Mouse (Mus musculus) ES-E14 (cell line): ENCODE results near the gene Zfp385a. TPM values are rescaled to one million over a fixed set of nuclear protein-coding genes. Genes with fewer than 3 reads are reported as not detected.

Experiments used
- DNase-seq: peaks from one replicate; pipeline ENCODE4 v3.0.0-alpha.2; 2013; ENCODE audit warnings: low read depth, low spot score
- H3K27ac ChIP-seq: 2 replicates; pipeline ENCODE4 v1.5.1; 2012; ENCODE audit warnings: low read depth, mild to moderate bottlenecking, low read length, moderate library complexity, mixed read lengths; ENCODE audit not compliant: poor library complexity, insufficient read depth, severe bottlenecking
- H3K36me3 ChIP-seq: 2 replicates; pipeline ENCODE4 v1.6.1; 2012; ENCODE audit warnings: mild to moderate bottlenecking, low read length, moderate library complexity, mixed read lengths; ENCODE audit not compliant: control insufficient read depth, poor library complexity, insufficient read depth, severe bottlenecking
- H3K4me1 ChIP-seq, 2 experiments: fragments of 150-350 bp in 1 of 2; sonication (generic) in 1 of 2; 2 replicates each; pipeline ENCODE4 v1.6.1; 2012; ENCODE audit warnings: low read length in 2 of 2, mild to moderate bottlenecking in 1 of 2, mixed read lengths in 1 of 2; ENCODE audit not compliant: control insufficient read depth in 2 of 2, insufficient read depth in 2 of 2, poor library complexity in 1 of 2
- H3K4me3 ChIP-seq, 2 experiments: fragments of 150-350 bp in 1 of 2; sonication (generic) in 1 of 2; 2 replicates each; pipeline ENCODE4 v1.5.1; 2012; ENCODE audit warnings: low read length in 2 of 2, low read depth in 1 of 2, mild to moderate bottlenecking in 1 of 2, mixed read lengths in 1 of 2; ENCODE audit not compliant: insufficient read depth in 1 of 2, poor library complexity in 1 of 2, severe bottlenecking in 1 of 2
- H3K9ac ChIP-seq: 2 replicates; pipeline ENCODE4 v1.6.1; 2012; ENCODE audit warnings: low read depth, mild to moderate bottlenecking, low read length, mixed read lengths; ENCODE audit not compliant: poor library complexity, insufficient read depth, severe bottlenecking
- H3K9me3 ChIP-seq: fragments of 150-350 bp; sonication (generic); 2 replicates; pipeline ENCODE4 v1.6.1; 2012; ENCODE audit warnings: low read depth, mild to moderate bottlenecking, low read length; ENCODE audit not compliant: control insufficient read depth, insufficient read depth
- CHD2 ChIP-seq: IDR thresholded peaks from 2 replicates; pipeline ENCODE4 v1.6.1; 2014; ENCODE audit warnings: mild to moderate bottlenecking, low read depth, low read length, inconsistent platforms
- HCFC1 ChIP-seq: IDR thresholded peaks from 2 replicates; pipeline ENCODE4 v1.6.1; 2012; ENCODE audit warnings: low read length, inconsistent platforms, borderline replicate concordance; ENCODE audit not compliant: insufficient read depth
- MAFK ChIP-seq: IDR thresholded peaks from 2 replicates; pipeline ENCODE4 v1.6.1; 2014; ENCODE audit warnings: mild to moderate bottlenecking, low read depth, low read length, inconsistent platforms; ENCODE audit not compliant: insufficient read depth
- ZC3H11A ChIP-seq: IDR thresholded peaks from 2 replicates; pipeline ENCODE4 v1.6.1; 2012; ENCODE audit warnings: low read depth, mild to moderate bottlenecking, inconsistent platforms, low read length, borderline replicate concordance
- ZNF384 ChIP-seq: IDR thresholded peaks from 2 replicates; pipeline ENCODE4 v1.6.1; 2012; ENCODE audit warnings: low read depth, low read length, inconsistent platforms
- in situ Hi-C, 2 experiments: fragments of 600-800 bp; cut with MboI; formaldehyde crosslinking; loops; one replicate each; pipeline ENCODE4 v1.15.1; 2025; ENCODE audit warnings: low sequenced_read_pairs in 2 of 2, inconsistent platforms in 1 of 2; ENCODE audit not compliant: unreplicated experiment in 2 of 2
- total RNA-seq: library from RNA; depleted of rRNA; stranded (reverse); fragments of 300-350 nt; gene quantifications from 2 replicates; pipeline ENCODE4 v1.2.3, GENCODE M21; 2012

Gene Zfp385a
- total RNA-seq, 1 experiment = 5.9 TPM

DNA sequence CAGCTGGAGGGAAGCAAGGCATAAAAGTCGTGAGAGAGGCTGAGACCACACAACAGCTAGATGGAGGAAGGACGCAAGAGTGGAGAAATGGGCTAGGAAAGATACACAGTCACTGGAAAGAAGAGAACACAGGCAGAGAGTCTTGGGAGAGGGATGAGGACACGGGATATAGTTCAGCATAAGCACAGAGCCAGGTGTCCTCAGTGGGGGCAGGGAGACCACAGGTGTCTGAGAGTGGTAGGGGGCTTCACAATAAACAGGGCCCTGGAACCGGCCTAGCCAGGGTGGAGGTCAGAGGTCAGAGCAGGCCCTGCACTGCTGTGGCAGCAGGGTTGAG is 1.1 kb downstream of the Zfp385a start:
- TF ChIP-seq ZNF384 (no peak), MAFK (no peak), ZC3H11A (no peak), CHD2 (no peak), HCFC1 (no peak)
- DNase-seq = no peak
- Histone ChIP-seq H3K4me3 (peak overlapping the region; percentile 71 to 88; a peak in 3 of 4 replicates), H3K36me3 (peaks cover under 1% of the 10 kb centered on the region; the same call in 1 of the 2 replicates), H3K4me1 (peaks cover 11 to 52% of the 10 kb centered on the region in 2 experiments; a peak in 3 of 4 replicates), H3K9me3 (no peaks in the 10 kb centered on the region), H3K27ac (no peak overlapping the region), H3K9ac (peak overlapping the region; percentile 13; the same call in 1 of the 2 replicates)
- in situ Hi-C loops = no loop called here

DNA sequence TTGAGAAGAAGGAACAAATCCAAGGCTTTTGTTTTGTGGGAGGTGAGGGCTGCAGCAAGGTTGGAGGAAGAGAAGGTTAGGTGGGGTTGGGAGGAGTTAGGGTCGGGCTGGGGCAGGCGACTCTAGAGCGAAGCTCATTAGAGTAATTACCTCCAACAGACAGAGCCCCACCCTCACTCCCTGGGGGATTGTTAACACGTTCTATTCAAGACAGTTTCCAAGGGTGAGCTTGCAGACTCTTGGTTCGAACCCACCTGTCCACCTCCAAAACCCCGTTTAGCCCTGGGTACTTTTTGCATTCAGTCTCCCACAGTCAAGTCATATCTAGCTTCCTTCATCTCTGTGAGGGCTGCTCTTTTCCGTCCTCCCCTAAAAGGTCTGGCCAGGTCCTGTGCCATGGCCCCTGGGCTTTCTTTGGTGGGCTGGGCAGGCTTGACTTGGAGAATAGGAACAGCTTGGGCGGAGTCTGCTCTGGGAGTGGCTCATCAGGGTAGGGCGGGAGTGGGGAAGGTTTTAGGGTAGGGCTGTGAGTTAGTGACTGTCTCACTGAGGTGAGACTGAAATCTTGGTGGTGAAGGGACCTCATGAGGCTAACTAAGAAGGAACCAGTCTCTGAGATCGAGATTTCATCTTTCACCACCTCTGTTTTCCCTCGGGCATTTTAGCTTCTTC is 2.8 kb downstream of the Zfp385a start:
- Histone ChIP-seq H3K9me3 (no peaks in the 10 kb centered on the region), H3K27ac (no peak overlapping the region; the same call in 1 of the 2 replicates), H3K36me3 (no peaks in the 10 kb centered on the region), H3K9ac (no peak overlapping the region), H3K4me3 (peak overlapping the region in 1 of 2 experiments; percentile 12; a peak in 1 of 4 replicates), H3K4me1 (peaks cover 11 to 60% of the 10 kb centered on the region in 2 experiments)
- DNase-seq = no peak
- TF ChIP-seq CHD2 (no peak), ZC3H11A (no peak), ZNF384 (no peak), MAFK (no peak), HCFC1 (no peak)
- in situ Hi-C loops = no loop called here

DNA sequence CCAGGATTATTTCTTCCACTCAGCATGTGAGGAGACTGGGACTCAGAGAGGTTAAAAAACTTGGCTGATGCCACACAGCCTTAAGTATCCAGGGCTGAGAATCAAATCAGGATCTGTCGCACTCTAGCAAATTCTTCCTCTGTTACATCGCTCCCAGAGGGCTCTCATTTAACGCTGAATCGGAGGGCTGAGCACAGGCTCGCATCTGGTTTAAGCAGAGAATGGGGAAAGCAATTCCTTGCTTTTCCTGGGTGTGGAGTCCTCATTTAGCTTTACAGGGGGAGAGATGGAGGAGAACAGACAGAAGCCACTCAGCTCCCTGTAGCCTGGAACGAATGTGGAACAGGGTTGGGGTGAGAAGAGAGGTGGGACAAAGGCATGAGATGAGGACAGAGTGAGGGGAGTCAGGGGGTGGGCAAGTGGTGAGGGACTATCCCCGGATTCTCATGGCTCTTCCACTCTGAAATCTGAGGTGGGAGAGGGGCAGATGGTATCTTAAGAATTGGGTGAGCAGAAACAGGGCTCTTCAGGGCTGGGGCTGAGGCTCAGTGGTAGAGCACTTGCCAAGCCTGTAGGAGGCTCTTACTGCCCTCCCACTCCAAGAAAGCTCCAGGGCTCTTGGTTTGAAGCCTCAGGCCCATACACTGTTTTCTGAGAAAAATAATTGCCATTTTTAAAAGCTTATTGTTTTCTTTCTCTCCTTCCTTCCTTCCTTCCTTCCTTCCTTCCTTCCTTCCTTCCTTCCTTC is 4.2 kb downstream of the Zfp385a start:
- no peak for TF ChIP-seq MAFK
- no peak for TF ChIP-seq ZNF384
- no peak for TF ChIP-seq CHD2
- no peak for TF ChIP-seq ZC3H11A
- no peak for TF ChIP-seq HCFC1
- Histone ChIP-seq H3K27ac (no peak overlapping the region), H3K9ac (no peak overlapping the region), H3K4me1 (peaks cover 8 to 52% of the 10 kb centered on the region in 2 experiments), H3K36me3 (no peaks in the 10 kb centered on the region), H3K4me3 (no peak overlapping the region), H3K9me3 (no peaks in the 10 kb centered on the region)
- in situ Hi-C loops = no loop called here
- no peak for DNase-seq

DNA sequence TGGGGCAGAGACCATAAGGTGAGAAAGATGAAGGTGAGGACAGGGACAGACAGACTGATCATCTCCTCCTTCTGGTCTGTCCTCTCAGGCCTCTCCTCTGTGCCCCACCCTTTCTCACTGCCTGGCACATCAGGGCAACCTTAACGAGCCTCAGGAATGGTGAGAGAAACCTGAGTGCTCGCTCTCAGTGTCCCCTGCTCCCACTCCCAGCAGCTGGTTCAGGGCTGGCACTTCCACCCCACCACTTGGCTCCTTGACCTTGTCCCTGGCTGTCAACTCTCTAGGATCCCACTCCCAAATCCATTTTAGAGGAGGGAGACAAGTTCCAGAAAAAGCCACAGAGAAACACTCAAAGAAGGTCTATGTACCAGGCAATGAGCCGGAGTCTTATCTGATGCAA is 4.9 kb downstream of the Zfp385a start:
- no peak for TF ChIP-seq MAFK
- TF ChIP-seq ZNF384 = no peak
- TF ChIP-seq ZC3H11A = no peak
- TF ChIP-seq HCFC1 = no peak
- no peak for TF ChIP-seq CHD2
- Histone ChIP-seq H3K27ac (no peak overlapping the region), H3K36me3 (no peaks in the 10 kb centered on the region), H3K9ac (no peak overlapping the region), H3K4me1 (peaks cover 8 to 49% of the 10 kb centered on the region in 2 experiments), H3K9me3 (no peaks in the 10 kb centered on the region), H3K4me3 (no peak overlapping the region)
- in situ Hi-C loops = no loop called here
- DNase-seq = no peak
